Mouse (Mus musculus) kidney, adult 18-20 months (tissue): ENCODE measurements around the gene Gm29776.
A peak's percentile ranks its signal among the peaks of the same experiment; 100 is the strongest.

Experiments used
- DNase-seq: peaks from one replicate; pipeline ENCODE4 v3.0.0; 2021

Gene Gm29776

GRCm38 (mm10) chr14:54706589-54707320 is 8.1 kb upstream of the Gm29776 start:
- no peak for DNase-seq

DNA sequence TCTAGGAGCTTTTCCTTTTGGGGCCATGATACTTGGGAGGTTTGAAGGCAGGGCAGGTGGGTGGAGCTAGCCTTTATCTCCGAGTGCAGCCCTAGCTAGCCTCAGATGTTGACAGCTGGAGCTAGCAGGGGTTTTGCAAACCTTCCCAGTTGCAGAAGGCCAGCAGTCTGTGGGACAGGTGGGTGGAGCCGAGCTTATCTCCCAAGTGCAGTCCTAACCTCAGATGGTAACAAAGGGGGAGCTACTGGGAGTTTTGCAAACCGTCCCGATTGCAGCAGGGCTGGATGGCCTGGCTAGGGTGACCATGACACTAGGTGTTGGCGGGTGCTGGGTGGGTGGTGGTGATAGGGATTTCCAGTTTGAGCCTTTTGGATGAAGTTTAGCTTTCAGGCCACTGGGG is 7.2 kb upstream of the Gm29776 start:
- DNase-seq: no peak

DNA sequence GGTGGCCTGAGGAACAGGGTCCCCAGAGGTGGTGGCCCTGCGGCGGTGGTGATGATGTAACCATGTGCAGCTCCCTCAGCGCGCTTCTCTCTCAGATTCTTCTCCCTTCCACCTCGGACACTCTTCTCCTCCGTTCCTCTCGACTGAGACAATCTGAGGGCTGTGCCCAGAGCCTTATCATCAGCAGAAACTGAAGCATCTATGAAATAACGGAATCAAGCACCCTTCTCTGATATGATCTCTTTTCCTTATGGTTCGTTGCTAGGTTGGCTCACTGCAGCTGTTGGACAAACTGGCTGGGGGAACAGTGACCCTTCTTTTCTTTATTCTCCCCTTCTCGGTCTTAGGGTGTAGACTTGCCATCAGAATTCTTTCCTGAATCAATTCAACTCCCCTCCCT is 4.6 kb upstream of the Gm29776 start:
- DNase-seq: no peak

DNA sequence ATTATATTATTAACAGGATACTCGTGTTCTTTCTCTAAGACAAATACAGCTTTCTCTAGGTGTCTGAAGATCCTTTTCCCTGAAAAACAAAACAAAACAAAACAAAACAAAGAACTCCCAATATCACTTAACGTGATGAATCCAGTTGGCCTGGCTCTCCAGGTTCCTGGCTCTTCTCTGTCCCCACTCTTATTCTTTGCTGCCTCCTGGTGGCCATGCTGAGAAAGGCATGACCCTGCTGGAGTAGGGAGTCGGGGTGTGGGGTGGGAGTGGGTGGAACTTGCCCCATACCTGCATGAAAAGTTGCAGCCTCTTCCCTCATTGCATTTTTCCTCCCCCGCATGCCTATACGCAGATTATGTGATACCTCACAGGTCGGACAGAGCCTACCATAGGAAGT is 2.7 kb upstream of the Gm29776 start:
- DNase-seq: peak; percentile 83

DNA sequence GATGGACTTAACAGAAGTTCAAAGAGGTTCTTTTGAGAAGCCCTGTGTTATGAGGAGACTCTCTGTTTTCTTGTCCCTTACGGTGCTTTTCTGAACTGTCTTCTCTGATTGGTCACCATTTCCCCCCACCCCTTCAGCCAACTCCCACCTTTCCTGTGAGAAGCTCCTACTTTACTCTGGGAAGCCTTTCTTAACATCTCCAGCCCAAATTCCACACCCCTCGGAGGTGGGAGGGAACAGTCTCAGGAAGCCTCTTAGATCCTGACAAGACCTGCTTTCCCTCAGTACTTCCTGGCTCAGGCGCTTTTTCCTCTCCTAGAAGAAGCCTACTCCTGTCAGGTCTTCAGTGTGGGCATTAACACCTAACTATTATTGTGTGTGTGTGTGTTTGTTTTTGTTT is 953 bp upstream of the Gm29776 start:
- no peak for DNase-seq

- no peak for DNase-seq
Observed at GRCm38 (mm10) chr14:54696752-54697151, 1.9 kb downstream of the Gm29776 start.

GRCm38 (mm10) chr14:54695042-54695441 is 3.6 kb downstream of the Gm29776 start:
- no peak for DNase-seq

DNA sequence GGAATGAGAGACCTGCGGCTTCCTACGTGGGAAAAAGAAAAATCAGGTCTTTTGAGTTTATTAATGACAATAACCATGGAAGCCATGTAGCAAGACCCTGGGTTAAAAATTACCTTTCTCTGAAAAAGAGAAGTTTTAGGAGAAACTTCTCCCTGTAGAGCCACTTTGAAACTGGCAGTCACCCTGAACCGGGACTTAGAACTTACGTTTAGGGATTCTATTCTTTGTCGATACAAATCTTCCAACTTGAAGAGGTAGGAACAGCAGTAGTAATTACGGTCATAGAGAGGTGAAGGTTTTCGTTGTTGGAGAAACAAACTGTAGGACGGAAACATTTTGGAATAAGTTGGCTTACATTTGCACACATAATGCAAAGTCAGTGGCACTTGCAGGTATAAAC is 11.4 kb downstream of the Gm29776 start:
- DNase-seq: no peak

DNA sequence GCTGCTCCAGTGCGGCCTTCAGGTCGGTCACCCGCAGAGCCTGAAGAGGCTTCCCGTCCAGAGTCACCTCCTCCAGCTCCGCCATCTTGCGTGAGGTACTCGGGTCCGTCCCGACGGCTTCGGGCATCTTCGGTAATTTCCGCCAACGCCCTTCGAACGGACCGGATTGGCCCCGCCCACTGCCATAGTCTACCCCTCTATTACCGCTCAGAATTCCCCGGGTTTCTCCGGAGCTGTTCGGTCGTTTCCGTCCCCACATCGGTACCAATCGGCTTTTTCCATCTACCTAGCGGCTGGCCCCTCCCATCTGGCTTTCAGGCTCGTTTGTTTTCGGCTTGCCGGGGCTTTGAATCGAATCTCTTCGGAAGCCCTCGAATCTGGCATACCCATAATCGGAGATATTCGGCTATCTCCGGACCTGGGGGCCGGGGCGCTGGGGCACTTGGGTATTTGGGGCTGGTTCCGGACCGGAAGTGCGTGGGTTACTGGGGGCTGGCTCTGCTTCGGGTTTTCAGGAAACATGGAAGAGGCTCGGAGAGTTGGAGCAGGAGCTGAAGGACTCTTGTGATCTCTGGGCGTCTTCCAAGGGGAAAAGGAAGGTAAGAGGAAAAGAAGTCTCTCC is 12.0 kb downstream of the Gm29776 start, which contains the start of gene Acin1:
Gene Acin1, minus strand, starts transcription at position 410 of the 622 bp plus-strand sequence.
- DNase-seq: peak; percentile 100

- no peak for DNase-seq
Observed at GRCm38 (mm10) chr14:54686063-54686521, 12.5 kb downstream of the Gm29776 start, which contains the start of gene 1700123O20Rik. Gene 1700123O20Rik (plus strand): TSS chr14:54686216.

DNA sequence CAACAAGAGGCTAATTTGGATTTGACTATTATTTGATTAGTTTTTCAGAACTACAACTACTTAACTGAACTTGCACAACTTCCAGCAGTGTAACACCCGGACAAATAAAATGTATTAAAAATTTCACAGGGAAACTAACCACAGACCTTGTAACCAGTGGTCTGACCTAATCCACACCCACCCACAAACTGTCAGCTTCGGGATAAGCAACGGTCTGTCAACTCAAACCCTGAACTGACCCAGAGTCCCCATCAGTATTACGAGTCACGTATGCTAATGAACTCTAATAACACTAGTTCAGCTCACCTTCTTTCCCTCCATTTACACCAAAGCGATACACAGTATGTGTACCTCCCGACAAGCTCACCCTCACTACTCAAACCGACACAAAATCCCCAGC is 13.2 kb downstream of the Gm29776 start:
- no peak for DNase-seq

GRCm38 (mm10) chr14:54682396-54682795 is 16.2 kb downstream of the Gm29776 start:
- DNase-seq: no peak

- peak; percentile 30 for DNase-seq
Observed at GRCm38 (mm10) chr14:54678657-54679304, 19.9 kb downstream of the Gm29776 start.

GRCm38 (mm10) chr14:54676290-54676689 is 22.3 kb downstream of the Gm29776 start:
- DNase-seq: no peak

GRCm38 (mm10) chr14:54674317-54674716 is 24.3 kb downstream of the Gm29776 start:
- DNase-seq: no peak

GRCm38 (mm10) chr14:54669381-54669780 is 29.3 kb downstream of the Gm29776 start:
- DNase-seq: peak; percentile 70

DNA sequence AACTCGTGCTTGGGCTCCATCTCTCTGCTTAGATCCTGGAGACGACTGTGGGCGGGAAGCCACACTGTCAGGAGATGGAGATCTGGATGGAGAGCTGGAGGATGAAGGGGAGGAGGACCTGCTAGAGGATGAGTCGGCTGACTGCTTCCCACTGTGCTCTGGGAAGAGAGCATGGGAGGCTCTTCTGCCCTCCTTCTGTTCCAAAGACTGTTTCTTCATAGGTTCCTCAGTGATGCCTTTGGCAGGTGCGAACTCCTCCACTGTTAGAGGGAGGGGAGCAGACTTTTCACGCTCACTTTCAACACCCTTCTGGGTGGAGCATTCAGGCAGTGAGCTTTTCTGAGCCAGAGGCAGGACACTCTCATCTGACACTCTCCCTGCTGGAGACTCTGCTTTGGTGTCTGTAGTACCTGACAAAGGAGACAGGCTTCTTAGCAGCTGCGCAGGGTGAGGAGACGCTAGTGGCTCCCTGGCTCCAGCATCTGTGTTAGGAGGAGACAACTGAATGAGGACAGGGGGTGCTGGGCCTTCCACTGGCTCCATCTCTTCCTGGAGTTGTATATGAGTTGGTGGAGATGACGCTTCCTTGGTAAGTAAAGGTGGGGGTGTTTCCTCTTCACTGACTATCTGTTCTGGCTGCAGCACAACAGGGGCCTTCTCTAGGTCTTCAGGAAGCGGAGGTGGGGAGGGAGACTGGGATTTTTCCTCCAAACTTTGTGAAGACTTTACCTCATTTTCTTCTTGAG is 34.0 kb downstream of the Gm29776 start:
- DNase-seq: no peak

- no peak for DNase-seq
Observed at GRCm38 (mm10) chr14:54660009-54660408, 38.6 kb downstream of the Gm29776 start.

GRCm38 (mm10) chr14:54653496-54653895 is 45.1 kb downstream of the Gm29776 start:
- DNase-seq: peak; percentile 86

GRCm38 (mm10) chr14:54652787-54653186 is 45.8 kb downstream of the Gm29776 start:
- DNase-seq: no peak

DNA sequence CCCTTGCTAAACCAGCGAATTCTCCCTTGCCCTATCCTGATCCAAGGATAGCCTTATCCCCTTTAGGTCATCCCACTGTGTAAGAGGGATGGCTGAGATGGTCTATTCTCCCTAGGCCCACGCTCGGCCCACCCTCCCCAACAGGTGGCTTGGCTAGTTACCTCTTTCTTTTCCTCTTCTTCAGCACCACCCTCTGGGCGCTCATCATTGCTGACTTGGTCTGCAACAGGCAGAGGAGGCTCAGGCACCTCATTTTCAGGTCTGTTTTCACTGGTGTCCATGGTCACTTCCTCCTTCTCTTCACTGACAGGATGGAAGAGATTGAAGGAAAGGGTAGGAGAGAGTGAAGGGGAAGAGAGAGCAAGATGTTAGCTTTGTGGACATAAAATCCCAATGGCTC is 47.1 kb downstream of the Gm29776 start:
- no peak for DNase-seq

- DNase-seq: peak; percentile 81
Observed at GRCm38 (mm10) chr14:54650621-54651454, 47.8 kb downstream of the Gm29776 start.
